Mouse (Mus musculus): ENCODE measurements around the gene Apobec2.

DNA sequence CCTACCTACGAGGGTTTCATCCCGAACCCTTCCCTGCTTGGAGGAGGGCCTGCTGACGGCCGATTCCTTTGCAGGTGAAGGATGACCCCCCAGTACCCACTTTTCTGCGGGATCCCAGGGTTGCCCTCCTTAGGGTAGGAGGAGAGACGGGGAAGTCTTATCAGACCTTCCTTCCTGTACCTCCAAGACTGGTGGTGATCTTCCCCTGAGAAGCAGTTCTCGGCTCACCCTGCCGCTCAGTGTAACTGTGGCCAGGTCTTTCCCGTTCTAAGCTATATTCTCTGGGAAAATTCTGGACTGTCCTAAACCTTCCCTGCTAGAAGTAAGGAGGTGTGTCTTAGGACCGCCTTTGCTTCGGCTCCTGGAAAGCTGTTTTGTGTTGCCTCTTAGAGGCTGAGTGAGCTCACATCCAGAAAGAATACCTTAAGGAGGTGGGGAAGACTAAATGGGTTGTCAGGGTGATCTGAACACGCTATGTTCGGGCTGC, 22.4 kb downstream of the Apobec2 start:
- TF ChIP-seq CTCF (IDR thresholded peaks at IDR 0.05; ENCODE audit: low read depth), result no peak
- no peak for TF ChIP-seq EP300 (IDR thresholded peaks at IDR 0.05; ENCODE audit: low read depth)
